Mouse (Mus musculus): ENCODE measurements around the gene Tmem126b.

Gene Tmem126b

DNA sequence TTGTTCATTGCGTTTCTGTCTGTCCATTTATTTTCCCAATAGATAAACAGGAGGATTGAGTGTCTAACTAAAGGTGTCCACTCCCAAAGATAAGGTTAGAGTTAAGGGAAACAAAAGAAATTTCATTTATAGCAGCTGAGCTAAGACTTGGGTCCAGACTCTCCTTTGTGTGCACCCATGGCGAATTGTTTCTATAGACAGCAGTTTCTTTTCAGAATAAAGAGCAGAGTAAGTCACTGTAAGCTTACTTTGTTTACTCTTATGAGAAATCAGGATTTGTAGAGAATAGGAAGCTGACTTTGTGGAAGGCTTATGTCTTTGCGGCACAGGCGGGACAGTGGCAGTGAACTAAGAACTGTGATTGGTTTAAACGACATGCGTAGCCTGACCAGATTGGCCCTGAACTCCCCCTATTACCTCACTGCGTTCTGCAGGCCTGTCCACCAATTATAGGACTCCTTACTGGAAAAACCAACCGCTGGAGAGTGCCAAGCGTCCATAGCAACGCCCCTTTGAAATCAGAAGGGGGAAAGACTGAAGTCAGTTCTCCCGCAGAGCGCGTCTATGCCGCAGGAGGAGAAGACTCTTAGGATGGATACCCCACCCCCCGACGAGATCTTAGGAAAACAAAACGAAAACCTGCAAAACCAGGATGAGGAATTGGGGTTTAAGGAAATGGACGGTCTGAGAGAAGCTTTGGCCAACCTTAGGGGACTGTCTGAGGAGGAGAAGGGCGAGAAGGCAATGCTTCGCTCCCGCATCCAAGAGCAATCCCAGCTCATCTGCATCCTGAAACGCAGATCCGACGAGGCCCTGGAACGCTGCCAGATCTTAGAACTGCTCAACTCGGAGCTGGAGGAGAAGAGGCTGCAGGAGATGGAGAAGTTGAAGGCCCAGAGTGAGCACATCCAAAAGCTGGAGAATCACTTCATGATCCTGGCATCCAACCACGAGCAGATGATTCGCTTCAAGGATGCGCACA, 49.5 kb downstream of the Tmem126b start, which contains the start of gene Ccdc89:
Gene Ccdc89 (plus strand): TSS at position 558 of the 982 bp plus-strand sequence.
- DNase-seq (ENCODE audit: low spot score): peak; percentile 36
